1 mouse cellular context compared by ENCODE assay signal in genomic region chr13:19644225-19644624, GRCm38 (mm10).
TF ChIP-seq lines count a peak whose summit lies in the region.

No protein-coding gene starts in this region.

TF ChIP-seq in CH12.LX, 34 proteins besides CTCF, POLR2A, EP300 and RAD21:
- TF ChIP-seq JUND (conservative IDR thresholded peaks at IDR 0.05; ENCODE audit: low read depth, low read length) (no peak), CHD1 (IDR thresholded peaks at IDR 0.05; ENCODE audit: low read depth, low read length) (no peak), SMC3 (IDR thresholded peaks at IDR 0.05; ENCODE audit: low read depth, low read length) (peak; percentile 50), NRF1 (IDR thresholded peaks at IDR 0.05; ENCODE audit: low read depth, low read length) (no peak), ZNF384 (IDR thresholded peaks at IDR 0.05; ENCODE audit: low read depth, low read length) (no peak)
